Mouse (Mus musculus) kidney, adult 9 months (tissue): ENCODE data around the gene Tfcp2.

ENCODE experiments used
- DNase-seq: peaks from one replicate; pipeline ENCODE4 v3.0.0; 2022

Tfcp2 gene

GRCm38 (mm10) chr15:100551326-100552307 is at the start of gene Tfcp2:
Tfcp2 (minus strand) TSS chr15:100552008.
- peak; percentile 100 for DNase-seq

GRCm38 (mm10) chr15:100600696-100601272 is 49.0 kb upstream of the Tfcp2 start:
- DNase-seq: peak; percentile 52

GRCm38 (mm10) chr15:100600047-100600695 is 48.4 kb upstream of the Tfcp2 start:
- peak; percentile 85 for DNase-seq

- peak; percentile 76 for DNase-seq
Observed at GRCm38 (mm10) chr15:100599276-100600046, 47.7 kb upstream of the Tfcp2 start, which contains the start of gene Pou6f1. Pou6f1 (minus strand) TSS chr15:100599984.

- peak; percentile 69 for DNase-seq
Observed at GRCm38 (mm10) chr15:100598883-100599275, 47.1 kb upstream of the Tfcp2 start.

- DNase-seq: peak; percentile 60
Observed at GRCm38 (mm10) chr15:100598287-100598882, 46.6 kb upstream of the Tfcp2 start.

- peak; percentile 62 for DNase-seq
Observed at GRCm38 (mm10) chr15:100592817-100593216, 41.0 kb upstream of the Tfcp2 start.

GRCm38 (mm10) chr15:100590436-100590835 is 38.6 kb upstream of the Tfcp2 start:
- DNase-seq: no peak

GRCm38 (mm10) chr15:100588297-100588696 is 36.5 kb upstream of the Tfcp2 start:
- peak; percentile 60 for DNase-seq

GRCm38 (mm10) chr15:100587166-100587565 is 35.4 kb upstream of the Tfcp2 start:
- peak; percentile 93 for DNase-seq

GRCm38 (mm10) chr15:100585931-100586330 is 34.1 kb upstream of the Tfcp2 start:
- no peak for DNase-seq

GRCm38 (mm10) chr15:100580108-100580507 is 28.3 kb upstream of the Tfcp2 start:
- no peak for DNase-seq

GRCm38 (mm10) chr15:100577972-100578371 is 26.2 kb upstream of the Tfcp2 start:
- DNase-seq: no peak

GRCm38 (mm10) chr15:100576810-100577209 is 25.0 kb upstream of the Tfcp2 start:
- DNase-seq: peak; percentile 51

GRCm38 (mm10) chr15:100576392-100576791 is 24.6 kb upstream of the Tfcp2 start:
- DNase-seq: no peak

GRCm38 (mm10) chr15:100575366-100575765 is 23.6 kb upstream of the Tfcp2 start:
- DNase-seq: peak; percentile 90

GRCm38 (mm10) chr15:100574378-100574777 is 22.6 kb upstream of the Tfcp2 start:
- DNase-seq: no peak

GRCm38 (mm10) chr15:100573946-100574345 is 22.1 kb upstream of the Tfcp2 start:
- peak; percentile 68 for DNase-seq

- peak; percentile 65 for DNase-seq
Observed at GRCm38 (mm10) chr15:100569239-100569638, 17.4 kb upstream of the Tfcp2 start.

- DNase-seq: no peak
Observed at GRCm38 (mm10) chr15:100566531-100566930, 14.7 kb upstream of the Tfcp2 start.

- no peak for DNase-seq
Observed at GRCm38 (mm10) chr15:100557705-100558433, 6.1 kb upstream of the Tfcp2 start.
